Mouse (Mus musculus): ENCODE measurements around the gene Trim33.
A peak's percentile ranks its signal among the peaks of the same experiment; 100 is the strongest.

Gene Trim33

GRCm38 (mm10) chr3:103401342-103402098 is 122.4 kb downstream of the Trim33 start:
- DNase-seq, result peak; percentile 94

GRCm38 (mm10) chr3:103402212-103402611 is 123.1 kb downstream of the Trim33 start:
- DNase-seq, result no peak

- no peak for DNase-seq
These were observed 126.0 kb downstream of the Trim33 start for GRCm38 (mm10) chr3:103405135-103405534.

- no peak for DNase-seq
These were observed 127.0 kb downstream of the Trim33 start for GRCm38 (mm10) chr3:103405871-103406765.
